Mouse (Mus musculus) thymus, postnatal 10 days (tissue): ENCODE measurements around the gene Hmga2.

Experiments used
- DNase-seq, 2 experiments: peaks; one replicate each; pipeline ENCODE4 v3.0.0; 2021; ENCODE audit warnings: low spot score in 2 of 2

The Hmga2 gene

DNA sequence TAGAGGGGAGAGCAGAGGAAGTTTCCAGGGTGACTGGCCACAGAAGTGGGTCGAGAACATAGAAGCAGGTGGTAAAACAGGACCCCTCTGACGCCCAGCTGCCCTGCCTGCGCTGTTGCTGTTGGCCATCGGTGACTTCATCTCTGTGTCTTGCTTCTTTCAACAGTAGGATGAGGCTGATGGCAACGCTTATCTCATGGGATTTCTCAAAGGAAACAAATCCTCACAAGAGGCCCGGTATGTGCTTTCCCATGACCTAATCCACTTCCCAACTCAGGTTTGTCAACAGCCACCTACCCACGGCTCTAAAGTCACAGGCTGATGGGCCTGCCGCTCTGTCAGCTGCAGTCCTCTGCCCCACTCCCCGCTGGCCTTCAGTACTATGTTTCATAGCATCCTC, 52.3 kb downstream of the Hmga2 start:
- no peak for DNase-seq

DNA sequence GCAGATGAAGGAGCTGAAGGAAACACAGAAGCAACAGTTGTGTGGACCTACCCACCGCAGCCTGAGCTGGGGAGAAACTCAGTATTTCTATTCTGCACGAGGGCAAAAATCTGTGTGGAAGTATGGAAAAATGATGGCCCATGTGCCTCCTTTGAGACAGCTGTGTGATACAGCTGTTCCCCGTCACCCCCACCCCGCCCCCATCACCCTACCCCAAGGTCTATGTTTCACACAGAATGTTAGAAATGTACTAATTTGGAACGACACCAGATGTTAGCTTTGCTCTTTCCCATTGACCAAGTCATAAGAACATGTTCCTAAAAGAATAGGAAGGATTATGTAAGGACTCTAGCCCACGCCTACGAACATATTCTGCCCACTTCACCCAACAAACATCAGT, 53.0 kb downstream of the Hmga2 start:
- DNase-seq, result no peak

DNA sequence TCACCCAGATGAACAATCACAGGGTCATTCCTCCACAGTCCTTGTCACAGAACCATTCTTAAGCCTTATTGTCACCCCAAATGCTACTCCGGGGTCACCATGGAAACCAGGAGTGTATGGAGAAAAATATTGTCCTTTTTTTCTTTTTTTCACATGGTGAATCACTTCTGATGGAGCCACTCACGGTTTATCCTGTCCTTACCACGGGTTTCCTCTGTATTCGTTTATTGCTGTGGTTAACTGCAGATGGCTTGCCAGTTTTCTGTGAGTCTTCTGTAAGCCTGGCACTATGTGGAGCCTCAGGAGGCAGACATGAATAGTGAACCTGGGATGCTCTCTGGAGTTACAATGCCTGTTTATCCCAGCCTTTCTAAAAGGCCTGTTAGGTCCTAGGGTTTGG, 53.4 kb downstream of the Hmga2 start:
- DNase-seq, result no peak

DNA sequence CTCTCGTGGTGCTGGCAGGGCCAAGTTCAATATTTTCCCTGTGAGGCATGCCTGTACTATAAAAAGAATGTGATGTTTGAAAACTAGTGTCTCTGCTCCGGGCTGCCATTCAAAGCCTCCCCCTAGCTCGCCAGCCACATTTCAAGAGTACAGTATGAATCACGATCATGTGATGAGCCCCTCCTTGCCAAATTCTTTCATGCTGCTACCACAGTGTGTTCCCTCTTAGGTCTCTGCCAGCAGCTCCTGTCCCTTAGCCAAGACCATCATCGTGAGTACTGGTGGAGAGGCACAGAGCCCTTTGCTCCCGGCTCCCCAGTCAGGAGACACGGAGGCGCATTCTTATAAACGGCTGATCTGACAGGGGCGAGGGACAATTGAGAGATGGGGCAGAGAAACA, 54.2 kb downstream of the Hmga2 start:
- DNase-seq, result no peak

DNA sequence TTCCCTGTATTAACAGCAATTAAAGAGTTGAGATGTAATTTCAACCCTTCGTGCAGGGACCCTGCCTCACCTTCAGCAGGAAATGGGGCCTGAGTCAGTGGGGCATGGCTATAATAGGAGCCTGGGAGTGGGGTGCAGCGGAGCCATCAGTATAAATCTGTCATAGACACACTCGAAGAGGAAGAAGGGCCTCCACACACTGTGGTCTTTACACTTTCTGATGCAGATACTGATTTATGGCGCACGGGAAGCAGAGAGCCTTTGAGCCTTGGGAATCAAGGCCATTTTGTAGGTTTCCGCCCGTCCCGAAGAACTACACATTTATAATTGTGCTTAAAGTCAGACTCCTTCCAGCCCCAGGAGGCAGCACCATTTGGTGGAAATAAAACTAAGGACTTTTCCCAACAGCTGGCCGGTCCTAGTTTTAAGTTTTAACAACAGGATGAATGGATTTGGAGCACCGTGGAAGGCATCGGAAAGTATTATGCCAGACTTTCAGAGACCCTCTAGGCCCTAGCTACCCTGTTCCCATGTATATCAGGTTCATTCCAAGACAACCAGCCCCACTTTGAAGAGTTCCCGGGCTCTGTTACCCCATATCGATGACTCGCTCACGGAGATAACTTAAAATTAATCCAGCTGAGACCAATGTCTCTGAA, 55.2 kb downstream of the Hmga2 start:
- no peak for DNase-seq

DNA sequence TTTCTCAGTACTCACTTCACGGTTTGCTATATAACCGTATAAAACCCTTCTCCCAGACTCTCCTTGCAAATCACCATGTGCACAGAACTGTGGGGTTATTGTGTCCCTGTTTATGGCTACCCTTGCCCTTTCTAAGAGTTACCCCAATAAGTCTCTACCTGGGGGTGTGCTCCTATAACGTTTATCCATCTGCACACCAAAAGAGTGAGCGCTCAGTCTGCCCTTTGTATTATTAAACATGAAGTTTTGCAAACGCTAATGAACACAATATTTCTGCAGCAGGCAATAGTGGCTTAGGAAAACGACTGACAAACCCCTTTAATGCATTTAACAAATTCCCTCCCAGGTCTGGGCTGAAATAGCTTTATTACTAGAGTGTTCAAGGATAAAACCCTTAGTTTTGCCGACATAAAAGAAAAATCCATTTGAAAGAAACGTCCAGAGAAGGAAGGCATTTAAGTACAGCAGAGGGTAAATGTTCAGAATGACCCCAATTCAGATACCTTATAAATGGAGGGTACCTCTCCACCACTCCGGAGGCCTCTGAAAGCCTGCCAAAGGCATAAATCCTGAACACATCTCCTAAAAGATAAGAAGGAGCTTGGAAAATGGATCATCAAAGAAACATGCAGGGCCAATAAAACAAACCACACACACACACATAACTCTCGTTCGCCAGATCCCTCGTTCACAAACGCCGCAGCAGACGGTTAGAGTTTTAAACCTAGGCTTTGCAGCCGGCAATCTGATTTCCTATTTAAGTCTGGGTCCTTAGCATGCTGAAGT, 57.3 kb downstream of the Hmga2 start:
- no peak for DNase-seq

DNA sequence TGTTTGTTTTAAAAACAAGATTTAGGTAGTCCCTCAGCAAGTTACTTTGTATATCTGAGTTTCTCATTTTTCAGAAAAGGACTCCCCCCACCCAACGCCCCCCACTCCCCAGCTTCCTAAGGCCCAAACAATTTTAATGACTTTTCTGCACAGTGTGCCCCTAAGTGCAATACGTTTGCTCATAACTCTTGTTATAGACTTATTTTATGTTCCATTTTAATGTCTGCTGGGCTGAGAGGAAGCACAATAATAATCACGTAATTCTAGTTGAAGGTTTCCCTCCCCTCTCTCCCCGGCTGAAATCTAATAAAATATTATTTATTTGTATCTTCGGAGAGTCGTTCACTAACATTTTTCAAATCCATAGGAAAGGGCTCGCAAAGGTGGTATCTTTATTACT, 58.1 kb downstream of the Hmga2 start:
- DNase-seq, result no peak

DNA sequence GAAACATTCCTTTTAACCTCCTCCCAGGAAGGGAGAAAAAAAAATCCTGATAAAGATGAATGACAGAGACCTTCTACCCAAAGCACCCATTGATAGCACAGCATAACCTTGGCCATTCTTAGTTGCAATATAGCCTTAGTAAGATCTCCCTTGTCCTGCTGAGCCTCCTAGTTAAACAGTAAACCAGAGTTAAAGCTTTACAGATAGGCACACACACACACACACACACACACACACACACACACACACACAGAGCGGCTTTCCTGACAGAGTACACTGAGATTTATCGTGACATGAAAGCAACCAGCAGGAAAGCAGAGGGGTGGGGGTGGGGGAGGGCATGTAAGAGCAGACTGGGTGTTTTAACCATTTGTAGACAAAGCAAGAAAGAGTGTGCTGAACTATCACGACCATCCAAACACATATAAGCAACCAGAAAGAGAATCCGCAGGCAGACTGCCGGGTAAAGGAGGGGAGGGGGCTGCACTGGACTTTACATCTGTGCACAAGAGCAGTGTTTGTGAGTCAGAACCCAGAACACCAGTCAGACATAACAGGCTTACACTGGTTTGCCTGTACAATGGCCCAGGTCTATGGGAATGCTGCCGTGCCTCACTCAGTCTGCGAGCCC, 58.7 kb downstream of the Hmga2 start:
- DNase-seq, result no peak

DNA sequence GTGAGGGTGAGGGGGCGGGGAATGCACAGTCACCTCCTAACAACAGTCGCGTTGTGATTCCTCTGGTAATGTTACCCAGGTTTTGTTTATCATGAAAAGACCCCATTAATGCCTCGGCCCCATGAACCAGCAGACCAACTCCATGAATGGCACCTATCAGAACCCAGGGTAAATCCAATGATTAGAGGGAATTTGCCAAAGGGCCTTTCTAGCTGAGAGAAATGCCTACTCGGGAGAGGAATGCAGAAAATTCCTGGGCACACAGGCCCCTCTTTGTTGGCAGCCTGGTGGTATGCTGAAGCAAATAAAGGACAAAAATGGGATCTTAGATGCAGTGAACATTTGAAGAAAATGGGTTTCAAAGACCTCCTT, 59.2 kb downstream of the Hmga2 start:
- no peak for DNase-seq

DNA sequence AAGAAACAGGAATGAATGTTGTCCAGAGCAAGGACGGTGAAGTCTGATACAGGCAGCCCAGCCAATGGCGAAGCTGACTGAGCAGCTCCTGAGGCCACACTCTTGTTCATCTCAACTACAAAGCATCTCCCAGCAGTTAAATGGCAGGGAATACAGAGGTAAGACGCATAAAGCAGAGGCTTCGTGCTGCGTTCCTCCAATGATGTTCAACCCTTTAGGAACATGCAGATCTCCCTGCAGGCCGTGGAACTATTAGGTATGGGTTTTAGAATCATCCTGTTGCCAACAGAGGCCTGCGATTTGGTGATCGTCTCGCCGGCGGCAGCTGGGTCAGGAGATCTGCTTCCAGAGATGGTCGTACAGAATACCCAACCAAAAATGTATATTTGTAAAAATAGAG, 59.6 kb downstream of the Hmga2 start:
- DNase-seq, result no peak

DNA sequence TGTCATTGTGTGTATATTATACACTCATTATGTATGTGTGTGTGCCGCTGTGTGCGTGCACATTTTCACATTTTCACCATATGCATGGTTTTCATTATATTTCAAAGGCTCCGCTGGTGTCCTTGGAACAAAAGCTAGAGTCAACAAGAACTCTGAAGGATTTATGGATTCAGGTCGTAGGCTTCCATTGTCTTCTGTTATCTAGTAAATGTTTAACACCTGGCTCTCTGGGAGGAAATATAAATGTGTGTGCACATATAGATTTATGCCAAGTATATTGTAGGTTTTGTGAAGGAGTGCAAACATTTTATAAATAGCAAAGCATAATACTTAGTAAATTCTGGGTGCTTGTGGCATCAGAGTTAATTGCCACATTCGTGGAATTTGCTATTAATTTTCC, 64.1 kb downstream of the Hmga2 start:
- no peak for DNase-seq

DNA sequence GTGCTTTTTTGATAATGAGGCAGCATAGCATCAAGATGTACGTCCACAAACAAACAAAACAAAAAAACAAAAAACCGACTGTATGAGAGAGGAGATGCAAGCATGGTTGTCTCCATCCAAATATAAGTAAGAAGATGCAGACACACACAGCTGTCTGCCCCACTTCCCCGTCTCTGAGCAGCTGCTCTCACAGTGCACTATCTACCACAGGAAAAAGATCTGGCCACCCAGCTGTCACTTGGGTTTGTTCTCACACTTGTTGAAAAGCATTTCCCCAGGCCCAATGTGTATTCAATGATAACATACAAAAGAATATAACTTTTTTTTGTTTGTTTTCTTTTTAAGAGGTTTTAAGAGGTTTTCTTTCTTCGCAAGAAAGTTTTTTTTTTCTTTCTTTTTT, 65.3 kb downstream of the Hmga2 start:
- DNase-seq, result peak; percentile 22 to 26

DNA sequence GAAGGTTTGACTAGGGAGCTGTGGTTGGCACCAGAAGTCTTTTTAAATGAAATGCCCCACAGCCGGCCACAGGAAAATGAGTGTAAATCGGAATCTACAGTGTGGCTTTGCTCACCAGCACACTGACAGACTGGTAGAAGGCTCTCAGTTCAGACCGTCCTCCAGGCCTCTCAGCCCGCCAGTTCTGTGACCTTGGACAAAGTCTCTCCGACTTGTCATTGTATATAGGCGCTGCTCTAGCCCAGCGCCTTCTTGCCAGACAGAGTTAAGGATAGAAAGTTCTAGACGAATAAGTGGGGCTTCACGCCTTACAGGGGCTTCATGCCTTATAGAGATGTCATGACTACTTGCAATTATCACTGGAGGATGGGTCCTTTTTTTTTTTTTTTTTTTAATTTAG, 67.1 kb downstream of the Hmga2 start:
- DNase-seq, result no peak

DNA sequence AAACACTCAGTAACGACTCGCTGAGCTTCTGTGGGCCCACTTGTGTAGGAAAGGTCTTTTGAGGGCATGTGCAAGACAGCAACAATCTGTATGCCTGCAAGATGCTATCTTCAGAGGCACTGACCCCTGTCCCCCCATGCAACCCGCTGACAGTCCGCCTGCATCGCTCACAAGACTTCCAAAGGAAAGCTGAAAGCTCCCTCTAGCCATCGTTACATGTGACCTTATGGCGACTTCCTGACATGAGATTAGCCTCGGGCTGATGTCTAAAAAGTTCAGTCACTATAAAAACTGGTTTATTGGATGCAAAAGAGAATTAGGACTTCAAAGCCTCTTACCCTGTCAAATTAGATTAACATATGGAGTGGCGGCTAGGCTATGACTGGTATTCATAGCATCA, 69.0 kb downstream of the Hmga2 start:
- DNase-seq, result no peak

DNA sequence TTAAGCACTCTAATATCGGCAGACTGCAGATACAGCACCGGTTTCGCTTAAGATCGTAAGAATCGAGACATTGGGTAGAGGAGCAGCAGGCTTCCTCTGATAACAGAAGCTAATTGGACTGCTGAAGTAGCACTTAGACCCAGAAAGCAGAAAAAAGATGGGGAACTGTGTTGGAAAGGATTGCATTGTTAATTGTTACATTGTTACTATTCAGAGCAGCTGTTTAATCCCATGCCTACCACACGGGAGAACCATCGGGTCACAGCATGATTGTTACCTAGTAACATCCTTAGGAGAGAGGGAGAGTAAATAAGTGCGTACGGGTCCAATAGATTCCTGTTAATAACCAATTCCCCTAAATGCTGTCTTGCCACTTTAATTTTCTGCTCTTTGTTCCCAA, 70.2 kb downstream of the Hmga2 start:
- no peak for DNase-seq

DNA sequence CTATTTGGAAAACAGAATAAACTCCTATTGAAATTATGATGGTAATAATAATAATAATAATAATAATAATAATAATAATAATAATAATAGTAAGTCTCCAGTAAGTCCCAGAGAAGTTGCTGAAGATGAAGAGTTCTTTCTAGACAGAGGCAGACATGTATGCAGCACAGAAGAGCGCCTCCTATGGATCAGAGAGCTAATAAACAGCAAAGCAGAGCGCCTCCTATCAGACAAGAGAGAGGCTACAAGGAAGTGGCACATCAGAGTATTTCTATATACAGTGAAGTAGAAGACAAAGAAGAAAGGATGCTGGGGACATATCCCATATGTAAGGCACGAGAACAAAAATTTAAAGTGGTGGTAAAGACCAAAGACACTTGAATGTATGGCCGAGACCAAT, 70.9 kb downstream of the Hmga2 start:
- DNase-seq, result no peak

DNA sequence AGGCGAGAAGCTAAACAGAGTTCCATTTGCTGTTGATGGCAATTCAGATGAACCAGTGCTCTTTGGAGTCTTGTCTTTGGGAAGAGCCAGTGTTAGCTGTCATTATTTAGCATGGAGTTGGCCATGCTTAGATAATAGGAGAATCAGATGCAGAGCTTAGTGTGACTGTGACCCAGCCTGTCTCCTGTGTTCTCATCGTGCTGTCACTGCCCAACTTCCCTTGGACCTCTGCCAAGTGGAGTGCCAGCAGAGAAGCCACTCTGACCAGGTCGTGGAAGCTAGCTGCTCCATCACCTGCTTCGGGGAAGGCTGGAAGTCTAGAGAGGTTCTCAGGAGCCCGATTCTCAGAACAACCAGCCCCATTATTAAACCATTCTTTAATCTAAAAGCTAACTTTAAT, 73.3 kb downstream of the Hmga2 start:
- no peak for DNase-seq

DNA sequence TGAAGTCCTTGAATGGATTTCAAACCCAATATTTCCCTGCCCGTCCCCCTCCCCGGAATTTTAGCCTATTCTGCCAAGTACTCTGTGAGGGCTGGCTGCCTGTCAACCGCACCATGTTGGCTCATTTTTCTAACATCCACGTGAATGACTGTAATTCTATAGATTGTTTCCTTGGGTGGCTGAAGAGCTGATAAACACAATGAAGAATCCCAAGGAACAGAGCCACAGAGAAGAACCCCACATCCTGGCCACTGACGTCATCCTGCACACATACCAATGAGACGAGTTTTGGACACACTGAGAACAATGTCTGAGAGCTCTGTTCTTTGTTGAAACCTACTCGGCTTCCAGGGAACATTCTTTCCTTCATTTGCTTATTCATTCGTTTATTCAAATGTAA, 74.5 kb downstream of the Hmga2 start:
- DNase-seq, result no peak

DNA sequence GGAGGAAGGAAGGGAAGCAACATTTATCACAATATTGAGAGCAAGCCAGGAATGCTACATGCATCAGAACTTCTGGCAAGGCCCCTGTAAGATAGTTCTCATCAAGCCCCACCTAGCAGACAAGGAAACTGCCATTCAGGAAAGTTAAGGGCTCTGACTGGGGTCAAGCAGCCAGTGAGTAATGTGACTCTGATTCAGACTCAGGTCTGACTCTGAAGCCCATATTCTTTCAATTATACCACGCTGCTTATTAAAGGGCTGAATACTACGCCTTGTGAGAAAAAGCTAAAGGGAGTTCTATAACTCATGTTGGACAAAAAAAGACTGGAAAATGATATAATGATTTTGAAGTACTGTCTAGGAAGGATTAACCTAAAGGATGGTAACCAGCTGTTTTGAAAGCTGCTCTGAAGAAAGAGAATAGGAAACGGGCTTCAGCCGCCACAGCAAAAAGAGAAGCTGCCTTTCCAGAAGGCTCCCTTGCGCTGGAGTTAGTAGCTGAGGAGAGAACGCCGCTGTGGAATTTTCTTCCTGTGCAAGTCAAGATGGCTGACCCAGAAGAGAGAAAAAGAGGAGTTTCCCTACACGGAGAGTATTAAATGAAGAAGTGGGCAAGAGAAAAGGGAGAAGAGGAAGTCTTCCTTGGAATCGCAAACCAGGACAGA, 76.3 kb downstream of the Hmga2 start:
- no peak for DNase-seq

DNA sequence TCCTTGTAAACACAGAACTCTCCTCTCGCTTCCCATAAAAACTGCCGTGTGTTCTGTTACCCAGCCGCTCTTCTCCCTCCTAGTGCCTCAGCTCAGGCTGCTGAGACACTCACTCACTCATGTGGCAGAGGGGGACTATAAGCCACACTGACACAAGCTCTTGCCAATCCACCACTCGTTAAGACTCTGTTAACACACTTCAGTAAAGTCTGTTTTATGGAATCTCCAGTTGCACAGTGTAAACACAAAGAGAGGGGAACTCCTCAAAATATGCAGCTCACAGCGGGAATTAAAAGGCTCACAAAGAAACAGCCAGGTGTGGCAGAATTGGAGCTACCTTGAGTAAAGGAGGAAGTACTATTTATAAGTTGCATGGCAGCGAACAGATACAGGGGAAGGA, 77.5 kb downstream of the Hmga2 start:
- DNase-seq, result no peak

DNA sequence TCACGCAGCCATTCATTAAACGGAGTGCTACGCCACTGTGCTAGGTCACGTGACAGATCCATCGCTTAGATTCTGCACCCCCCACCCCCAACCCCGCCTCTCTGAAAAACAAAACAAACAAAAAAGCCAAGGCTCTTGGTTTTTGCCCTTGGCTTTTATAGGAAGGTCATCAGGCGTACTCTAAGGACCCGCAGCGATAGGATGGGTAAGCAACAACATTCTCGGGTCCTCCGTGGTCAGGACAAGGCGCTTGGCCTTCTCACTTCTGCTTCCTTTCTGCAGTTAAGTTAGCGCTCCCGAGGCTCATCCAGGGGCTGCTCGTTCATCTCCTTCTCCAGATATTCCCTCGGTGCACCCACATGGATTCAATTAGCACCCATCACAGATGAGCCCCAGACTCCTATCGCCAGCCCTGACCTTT, 79.0 kb downstream of the Hmga2 start:
- no peak for DNase-seq

DNA sequence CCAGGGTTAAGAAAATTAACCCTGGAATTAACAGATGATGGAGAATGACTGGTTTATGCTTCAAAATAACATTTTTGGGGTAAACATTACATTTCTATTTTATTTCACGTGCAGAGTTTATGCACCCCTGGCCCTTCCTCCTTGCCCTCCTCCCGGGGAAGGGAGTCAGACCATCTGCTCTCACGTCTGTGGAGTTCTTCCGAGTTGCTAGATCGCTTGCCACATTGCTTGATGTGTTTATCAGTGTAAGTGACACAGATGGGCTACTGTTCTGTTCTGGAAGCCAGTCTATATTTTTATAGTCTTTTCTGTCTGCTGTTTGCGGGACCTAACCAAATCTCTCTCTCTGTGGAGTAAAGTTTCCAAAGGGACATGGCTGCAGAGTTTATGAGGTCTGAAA, 80.7 kb downstream of the Hmga2 start:
- no peak for DNase-seq

DNA sequence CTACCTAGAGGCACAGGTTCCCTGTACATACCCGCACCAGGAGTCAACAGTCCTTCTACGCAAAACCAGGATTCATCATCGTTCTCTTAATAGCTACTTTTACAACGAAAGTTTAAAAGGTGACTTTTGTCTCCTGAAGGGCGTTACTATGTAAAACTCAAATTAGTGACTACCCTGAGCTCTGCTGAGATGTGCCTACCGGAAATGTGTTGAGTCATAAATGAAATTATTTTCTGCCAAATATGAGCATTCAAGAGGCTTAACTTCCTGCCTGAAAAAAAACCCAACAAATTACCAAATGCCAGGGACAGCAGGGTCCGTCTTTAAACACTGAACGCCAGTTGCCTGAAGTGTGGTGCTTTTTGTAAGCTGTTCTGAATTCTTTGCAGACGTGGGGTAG, 81.5 kb downstream of the Hmga2 start:
- DNase-seq, result no peak
